Comparison of ENCODE assay signal across 6 mouse cellular contexts in the genomic region with DNA sequence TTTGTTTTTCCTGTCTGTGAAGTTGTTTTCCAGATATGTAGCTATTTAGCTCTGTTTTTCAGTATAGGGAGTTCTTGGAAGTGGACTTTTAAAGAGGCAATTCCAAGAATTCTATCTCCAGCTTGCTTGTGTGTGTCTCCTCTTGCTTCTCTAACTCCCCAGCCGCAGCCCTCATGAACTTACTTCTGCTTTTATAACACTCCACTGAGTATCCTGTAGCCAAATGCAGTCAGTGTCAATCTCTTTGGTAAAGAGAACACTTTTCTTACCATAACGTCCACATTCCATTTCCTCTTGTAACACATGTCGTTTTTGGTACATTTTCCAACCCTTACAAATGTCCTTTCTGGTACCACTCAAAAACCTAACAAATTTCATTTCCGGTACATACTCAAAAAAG. TPM values are rescaled to one million over a fixed set of nuclear protein-coding genes. Genes with fewer than 3 reads are reported as not detected.
"Had no signal": no experiment of that assay in that cellular context is flagged by ENCODE, and none has a peak within 500 bp of the region (broad histone marks: within the 10 kb centered on the region; RNA-seq: fewer than 3 reads in every experiment).

No protein-coding gene starts in this region.

RNA-seq across cellular contexts. Expression of a gene that starts 14.0 kb away (rescaled TPM):
- total RNA-seq: gastrocnemius, adult 2 months; gastrocnemius, postnatal 10 days; gastrocnemius, postnatal 25 days; heart, adult 2 months; heart, postnatal 14 days; heart, postnatal 36 days had no signal
